Mouse (Mus musculus) hindbrain, embryonic 11.5 days (tissue): ENCODE results near the gene Bdp1. TPM values are rescaled to one million over a fixed set of nuclear protein-coding genes. Genes with fewer than 3 reads are reported as not detected.
"Not testable (repeated sequence)": the region's sequence is repeated elsewhere in the genome, so short reads cannot be mapped to it uniquely, and the experiment has no call there.

Experiments
- ATAC-seq: fragments of 200-750 bp; cut with Nextera tagmentation; 2 replicates; pipeline ENCODE4 v1.8.0; 2017; ENCODE audit warnings: mild to moderate bottlenecking, moderate TSS enrichment, moderate library complexity; ENCODE audit not compliant: low FRiP score
- DNase-seq: peaks from one replicate; pipeline ENCODE4 v3.0.0-alpha.2; 2015; ENCODE audit warnings: low spot score
- H3K27ac ChIP-seq: fragments of 300-500 bp; sonication (generic); 2 replicates; pipeline ENCODE4 v1.5.1; 2014; ENCODE audit warnings: mild to moderate bottlenecking, low read depth, low read length
- H3K27me3 ChIP-seq: fragments of 300-500 bp; sonication (generic); 2 replicates; pipeline ENCODE4 v1.6.1; 2014; ENCODE audit warnings: mild to moderate bottlenecking, low read length, moderate library complexity, mixed read lengths; ENCODE audit not compliant: control insufficient read depth, insufficient read depth
- H3K36me3 ChIP-seq: fragments of 300-500 bp; sonication (generic); 2 replicates; pipeline ENCODE4 v1.6.1; 2014; ENCODE audit warnings: mild to moderate bottlenecking, low read length, moderate library complexity, mixed read lengths; ENCODE audit not compliant: control insufficient read depth, insufficient read depth
- H3K4me1 ChIP-seq: fragments of 300-500 bp; sonication (generic); replicated peaks from 2 replicates; pipeline ENCODE4 v1.6.1; 2014; ENCODE audit warnings: low read length, mixed read lengths; ENCODE audit not compliant: control insufficient read depth, insufficient read depth
- H3K4me2 ChIP-seq: fragments of 300-500 bp; sonication (generic); replicated peaks from 2 replicates; pipeline ENCODE4 v1.6.1; 2014; ENCODE audit warnings: mild to moderate bottlenecking, low read depth, low read length
- H3K4me3 ChIP-seq: fragments of 300-500 bp; sonication (generic); 2 replicates; pipeline ENCODE4 v1.5.1; 2014; ENCODE audit warnings: low read depth, low read length
- H3K9ac ChIP-seq: fragments of 300-500 bp; sonication (generic); 2 replicates; pipeline ENCODE4 v1.6.1; 2014; ENCODE audit warnings: low read depth, low read length
- H3K9me3 ChIP-seq: fragments of 300-500 bp; sonication (generic); 2 replicates; pipeline ENCODE4 v1.6.1; 2016; ENCODE audit warnings: low read length; ENCODE audit not compliant: control insufficient read depth
- WGBS: fragments of 180-500 bp; shearing (Covaris S2); extraction: QIAGEN DNeasy Blood & Tissue Kit; methylation state at CpG from one replicate; pipeline ENCODE4 v1.1.7; 2014; 5-methylcytosine and 5-hydroxymethylcytosine counted together
- polyA plus RNA-seq: library from polyadenylated mRNA; unstranded; fragments of >200 nt; fragmentation: Nextera tagmentation; extraction: Ambion mirVana; gene quantifications from 2 replicates; pipeline ENCODE4 v1.2.1, GENCODE M21; 2014

Bdp1 gene
- polyA plus RNA-seq, 1 experiment from 2014 or later: 31.6 TPM

- Histone ChIP-seq H3K9me3 (no peaks in the 10 kb centered on the region), H3K27me3 (no peaks in the 10 kb centered on the region), H3K36me3 (no peaks in the 10 kb centered on the region), H3K27ac (peak within 1 kb of the TSS; percentile 2; the same call in 1 of the 2 replicates), H3K4me3 (peak within 1 kb of the TSS; percentile 53), H3K4me2 (peak within 1 kb of the TSS; percentile 77), H3K9ac (peak within 1 kb of the TSS; percentile 74), H3K4me1 (0 out of 2 replicates have a peak, but pooled peaks cover 2% of the 10 kb centered on the region)
- WGBS: under 1% methylated on average over 68 of the region's 76 CpGs
- DNase-seq (peak; percentile 93), ATAC-seq (peak; percentile 88)
Observed at GRCm38 (mm10) chr13:100107652-100108472, 4.0 kb upstream of the Bdp1 start, which contains the start of gene Serf1. Gene Serf1, plus strand, starts transcription at chr13:100108012.

GRCm38 (mm10) chr13:100103052-100103658, 715 bp downstream of the Bdp1 start:
- ATAC-seq (no peak), DNase-seq (no peak)
- Histone ChIP-seq H3K36me3 (no peaks in the 10 kb centered on the region), H3K9ac (peak overlapping the region; percentile 90), H3K4me1 (no peaks in the 10 kb centered on the region), H3K27me3 (no peaks in the 10 kb centered on the region), H3K9me3 (no peaks in the 10 kb centered on the region), H3K27ac (no peak overlapping the region), H3K4me3 (peak overlapping the region; percentile 72), H3K4me2 (peak overlapping the region; percentile 55)
- 8% methylated on average over 15 of the region's 15 CpGs for WGBS

- 86% methylated on average over 6 of the region's 6 CpGs for WGBS
- Histone ChIP-seq H3K4me1 (no peaks in the 10 kb centered on the region), H3K4me2 (no peak overlapping the region), H3K36me3 (0 out of 2 replicates have a peak, but pooled peaks cover under 1% of the 10 kb centered on the region), H3K27ac (no peak overlapping the region), H3K9ac (no peak overlapping the region), H3K4me3 (no peak overlapping the region), H3K9me3 (no peaks in the 10 kb centered on the region), H3K27me3 (no peaks in the 10 kb centered on the region)
- DNase-seq (no peak), ATAC-seq (no peak)
Observed at GRCm38 (mm10) chr13:100098808-100099207, 5.1 kb downstream of the Bdp1 start.

- no peak overlapping the region for H3K9ac ChIP-seq
- H3K4me3 ChIP-seq: no peak overlapping the region
- H3K9me3 ChIP-seq: no peaks in the 10 kb centered on the region
- H3K36me3 ChIP-seq: peaks cover 11% of the 10 kb centered on the region; the same call in 1 of the 2 replicates
- H3K27ac ChIP-seq: no peak overlapping the region
- ATAC-seq (no peak), DNase-seq (no peak)
- no peaks in the 10 kb centered on the region for H3K4me1 ChIP-seq
- no peak overlapping the region for H3K4me2 ChIP-seq
- 97% methylated on average over 8 of the region's 8 CpGs for WGBS
- no peaks in the 10 kb centered on the region for H3K27me3 ChIP-seq
Observed at GRCm38 (mm10) chr13:100071473-100071872, 32.4 kb downstream of the Bdp1 start.

- DNase-seq: no peak
- Histone ChIP-seq H3K27ac (no peak overlapping the region), H3K36me3 (0 out of 2 replicates have a peak, but pooled peaks cover 11% of the 10 kb centered on the region), H3K9me3 (no peaks in the 10 kb centered on the region), H3K4me2 (no peak overlapping the region), H3K4me1 (no peaks in the 10 kb centered on the region), H3K27me3 (no peaks in the 10 kb centered on the region), H3K4me3 (no peak overlapping the region), H3K9ac (no peak overlapping the region)
- no peak for ATAC-seq
- WGBS: 89% methylated on average over 6 of the region's 6 CpGs
Observed at GRCm38 (mm10) chr13:100067821-100068220, 36.0 kb downstream of the Bdp1 start.

GRCm38 (mm10) chr13:100063936-100064335, 39.9 kb downstream of the Bdp1 start:
- no peak for ATAC-seq

GRCm38 (mm10) chr13:100057738-100058137, 46.1 kb downstream of the Bdp1 start:
- H3K9ac ChIP-seq, H3K27me3 ChIP-seq, DNase-seq, H3K4me3 ChIP-seq, H3K4me1 ChIP-seq, H3K36me3 ChIP-seq, H3K27ac ChIP-seq, ATAC-seq, H3K9me3 ChIP-seq, H3K4me2 ChIP-seq: not testable (repeated sequence)
- WGBS: 94% methylated on average over 8 of the region's 8 CpGs

More at GRCm38 (mm10) chr13:100063936-100064335, 39.9 kb downstream of the Bdp1 start:
- 0 out of 2 replicates have a peak, but pooled peaks cover 6% of the 10 kb centered on the region for H3K36me3 ChIP-seq
- no peak overlapping the region for H3K27ac ChIP-seq
- H3K9me3 ChIP-seq: no peaks in the 10 kb centered on the region
- H3K4me3 ChIP-seq: no peak overlapping the region
- 97% methylated on average over 3 of the region's 3 CpGs for WGBS
- no peak overlapping the region for H3K4me2 ChIP-seq
- H3K4me1 ChIP-seq: no peaks in the 10 kb centered on the region
- no peak overlapping the region for H3K9ac ChIP-seq
- no peak for DNase-seq
- H3K27me3 ChIP-seq: no peaks in the 10 kb centered on the region

- Histone ChIP-seq H3K4me1 (no peaks in the 10 kb centered on the region), H3K27me3 (no peaks in the 10 kb centered on the region), H3K9me3 (no peaks in the 10 kb centered on the region), H3K36me3 (peaks cover 3% of the 10 kb centered on the region; the same call in 1 of the 2 replicates), H3K4me2 (no peak overlapping the region), H3K27ac (no peak overlapping the region), H3K9ac (no peak overlapping the region), H3K4me3 (no peak overlapping the region)
- DNase-seq (no peak), ATAC-seq (no peak)
- WGBS: 92% methylated on average over 6 of the region's 6 CpGs
Observed at GRCm38 (mm10) chr13:100026013-100026412, 77.9 kb downstream of the Bdp1 start.
